Mouse (Mus musculus) olfactory bulb, adult 2 months (tissue): Measurements from ENCODE around the gene Dus2. TPM values are rescaled to one million over a fixed set of nuclear protein-coding genes. Genes with fewer than 3 reads are reported as not detected.

Source experiments
- H3K27ac ChIP-seq: fragments of 200-500 bp; 2 replicates; pipeline ENCODE4 v1.5.1; 2012; ENCODE audit warnings: low read depth, low read length; ENCODE audit not compliant: insufficient read depth
- H3K4me1 ChIP-seq: fragments of 200-500 bp; 2 replicates; pipeline ENCODE4 v1.6.1; 2012; ENCODE audit warnings: low read length; ENCODE audit not compliant: control insufficient read depth, insufficient read depth
- H3K4me3 ChIP-seq: fragments of 200-500 bp; 2 replicates; pipeline ENCODE4 v1.5.1; 2012; ENCODE audit warnings: mild to moderate bottlenecking, low read depth, low read length, moderate library complexity; ENCODE audit not compliant: insufficient read depth
- CTCF ChIP-seq: fragments of 200-500 bp; IDR thresholded peaks from 2 replicates; pipeline ENCODE4 v1.5.1; 2012; ENCODE audit warnings: low read depth, mild to moderate bottlenecking, low read length, moderate library complexity; ENCODE audit not compliant: insufficient read depth
- POLR2A ChIP-seq: fragments of 200-500 bp; IDR thresholded peaks from 2 replicates; pipeline ENCODE4 v1.6.1; 2012; ENCODE audit warnings: mild to moderate bottlenecking, low read depth, low read length, moderate library complexity; ENCODE audit not compliant: insufficient read depth
- WGBS: fragments of 180-500 bp; shearing (Covaris S2); methylation state at CpG from one replicate; pipeline ENCODE4 v1.1.7; 2018; 5-methylcytosine and 5-hydroxymethylcytosine counted together
- polyA plus RNA-seq: library from polyadenylated mRNA; stranded (reverse); fragments of >200 nt; gene quantifications from 2 replicates; pipeline ENCODE4 v1.2.4, GENCODE M21; 2012; ENCODE audit warnings: low replicate concordance; ENCODE audit not compliant: missing spikeins, insufficient read depth, insufficient read length

The Dus2 gene
- polyA plus RNA-seq, 1 experiment = not detected

- no peak overlapping the region for H3K4me3 ChIP-seq
- peaks cover 21% of the 10 kb centered on the region for H3K4me1 ChIP-seq
- H3K27ac ChIP-seq = no peak overlapping the region
- TF ChIP-seq POLR2A (no peak), CTCF (no peak)
- 94% methylated on average over 10 of the region's 10 CpGs for WGBS
Measured at GRCm38 (mm10) chr8:105961536-105961935, 29.6 kb upstream of the Dus2 start.

GRCm38 (mm10) chr8:105964506-105965265, 26.5 kb upstream of the Dus2 start:
- Histone ChIP-seq H3K4me3 (peak overlapping the region; percentile 64; the same call in 1 of the 2 replicates), H3K27ac (no peak overlapping the region), H3K4me1 (peaks cover 14% of the 10 kb centered on the region)
- WGBS = 75% methylated on average over 12 of the region's 12 CpGs
- TF ChIP-seq CTCF (no peak), POLR2A (no peak)

- H3K4me1 ChIP-seq = peaks cover 14% of the 10 kb centered on the region
- peak overlapping the region; percentile 64 for H3K4me3 ChIP-seq
- TF ChIP-seq POLR2A (no peak), CTCF (no peak)
- no peak overlapping the region; the same call in 1 of the 2 replicates for H3K27ac ChIP-seq
- 6% methylated on average over 40 of the region's 40 CpGs for WGBS
Measured at GRCm38 (mm10) chr8:105965266-105965904, 25.8 kb upstream of the Dus2 start.

- under 1% methylated on average over 37 of the region's 47 CpGs for WGBS
- Histone ChIP-seq H3K4me1 (peaks cover 14% of the 10 kb centered on the region), H3K4me3 (peak within 1 kb of the TSS; percentile 64), H3K27ac (no peak within 1 kb of the TSS; the same call in 1 of the 2 replicates)
- TF ChIP-seq CTCF (no peak), POLR2A (no peak)
Measured at GRCm38 (mm10) chr8:105965905-105966341, 25.2 kb upstream of the Dus2 start, which contains the start of gene Slc12a4. Gene Slc12a4 (minus strand): TSS chr8:105966097.

GRCm38 (mm10) chr8:105966692-105967311, 24.3 kb upstream of the Dus2 start:
- Histone ChIP-seq H3K4me1 (peaks cover 14% of the 10 kb centered on the region), H3K27ac (no peak overlapping the region), H3K4me3 (no peak overlapping the region)
- no peak for TF ChIP-seq CTCF
- no peak for TF ChIP-seq POLR2A
- WGBS = 15% methylated on average over 19 of the region's 19 CpGs

GRCm38 (mm10) chr8:105969367-105969766, 21.8 kb upstream of the Dus2 start:
- WGBS = 82% methylated on average over 1 of the region's 1 CpGs
- TF ChIP-seq POLR2A (no peak), CTCF (no peak)
- no peak overlapping the region for H3K27ac ChIP-seq
- no peak overlapping the region for H3K4me3 ChIP-seq
- H3K4me1 ChIP-seq = peaks cover 12% of the 10 kb centered on the region

- TF ChIP-seq POLR2A = no peak
- 77% methylated on average over 8 of the region's 8 CpGs for WGBS
- H3K4me1 ChIP-seq = 0 out of 2 replicates have a peak, but pooled peaks cover 3% of the 10 kb centered on the region
- H3K4me3 ChIP-seq = no peak overlapping the region
- no peak overlapping the region for H3K27ac ChIP-seq
Measured at GRCm38 (mm10) chr8:105971019-105971720, 20.0 kb upstream of the Dus2 start.

- Histone ChIP-seq H3K4me3 (no peak overlapping the region), H3K4me1 (no peaks in the 10 kb centered on the region), H3K27ac (no peak overlapping the region)
- 74% methylated on average over 7 of the region's 7 CpGs for WGBS
- TF ChIP-seq CTCF (no peak), POLR2A (no peak)
Measured at GRCm38 (mm10) chr8:105975363-105975762, 15.8 kb upstream of the Dus2 start.

- WGBS = 93% methylated on average over 15 of the region's 15 CpGs
- Histone ChIP-seq H3K27ac (no peak within 1 kb of the TSS), H3K4me1 (no peaks in the 10 kb centered on the region), H3K4me3 (no peak within 1 kb of the TSS)
- TF ChIP-seq CTCF = no peak
- TF ChIP-seq POLR2A = no peak
Measured at GRCm38 (mm10) chr8:105979325-105979724, 11.8 kb upstream of the Dus2 start, which contains the start of gene Dpep3. Gene Dpep3 (minus strand): TSS chr8:105979429.
